Mouse (Mus musculus) bone marrow macrophage, adult 2 months (primary cell): ENCODE results near the gene Gm5460. TPM values are rescaled to one million over a fixed set of nuclear protein-coding genes. Genes with fewer than 3 reads are reported as not detected.

Source experiments
- H3K27ac ChIP-seq: 2 replicates; pipeline ENCODE4 v1.5.1; 2012; ENCODE audit warnings: low read depth, low read length; ENCODE audit not compliant: insufficient read depth
- H3K4me1 ChIP-seq: 2 replicates; pipeline ENCODE4 v1.6.1; 2012; ENCODE audit warnings: low read length; ENCODE audit not compliant: control insufficient read depth, insufficient read depth
- H3K4me3 ChIP-seq: 2 replicates; pipeline ENCODE4 v1.5.1; 2012; ENCODE audit warnings: mild to moderate bottlenecking, low read length, moderate library complexity; ENCODE audit not compliant: insufficient read depth
- CTCF ChIP-seq: IDR thresholded peaks from 2 replicates; pipeline ENCODE4 v1.5.1; 2012; ENCODE audit warnings: low read depth, mild to moderate bottlenecking, low read length, moderate library complexity
- POLR2A ChIP-seq: IDR thresholded peaks from 2 replicates; pipeline ENCODE4 v1.6.1; 2012; ENCODE audit warnings: mild to moderate bottlenecking, low read depth, low read length, borderline replicate concordance
- polyA plus RNA-seq: library from polyadenylated mRNA; stranded (reverse); fragments of >200 nt; gene quantifications from 2 replicates; pipeline ENCODE4 v1.2.4, GENCODE M21; 2012; ENCODE audit not compliant: missing spikeins, insufficient read depth, insufficient read length

Gm5460 gene
- polyA plus RNA-seq, 1 experiment = not detected

- H3K4me1 ChIP-seq = no peaks in the 10 kb centered on the region
- no peak overlapping the region for H3K4me3 ChIP-seq
- TF ChIP-seq CTCF (no peak), POLR2A (no peak)
- H3K27ac ChIP-seq = no peak overlapping the region
These were observed 16.5 kb upstream of the Gm5460 start for GRCm38 (mm10) chr14:34000076-34000475.

- no peak for TF ChIP-seq POLR2A
- Histone ChIP-seq H3K4me3 (no peak overlapping the region), H3K27ac (no peak overlapping the region), H3K4me1 (no peaks in the 10 kb centered on the region)
These were observed 15.1 kb upstream of the Gm5460 start for GRCm38 (mm10) chr14:34001445-34001844.

- H3K4me3 ChIP-seq = no peak overlapping the region
- no peak for TF ChIP-seq CTCF
- no peak for TF ChIP-seq POLR2A
- H3K4me1 ChIP-seq = no peaks in the 10 kb centered on the region
- H3K27ac ChIP-seq = no peak overlapping the region
These were observed 14.2 kb upstream of the Gm5460 start for GRCm38 (mm10) chr14:34002358-34002757.

GRCm38 (mm10) chr14:34015063-34015462 lies 1.5 kb upstream of the Gm5460 start, which contains the start of gene Gm30083:
Gene Gm30083 (minus strand): TSS chr14:34015182.
- no peaks in the 10 kb centered on the region for H3K4me1 ChIP-seq
- H3K27ac ChIP-seq = no peak within 1 kb of the TSS
- no peak within 1 kb of the TSS for H3K4me3 ChIP-seq
- no peak for TF ChIP-seq CTCF
- TF ChIP-seq POLR2A = no peak

- H3K4me3 ChIP-seq = no peak overlapping the region
- H3K27ac ChIP-seq = no peak overlapping the region
- TF ChIP-seq POLR2A (no peak), CTCF (no peak)
- no peaks in the 10 kb centered on the region for H3K4me1 ChIP-seq
These were observed 380 bp downstream of the Gm5460 start for GRCm38 (mm10) chr14:34016938-34017337.

- Histone ChIP-seq H3K4me1 (no peaks in the 10 kb centered on the region), H3K4me3 (no peak overlapping the region), H3K27ac (no peak overlapping the region)
- no peak for TF ChIP-seq POLR2A
- TF ChIP-seq CTCF = no peak
These were observed 10.2 kb downstream of the Gm5460 start for GRCm38 (mm10) chr14:34026710-34027109.

DNA sequence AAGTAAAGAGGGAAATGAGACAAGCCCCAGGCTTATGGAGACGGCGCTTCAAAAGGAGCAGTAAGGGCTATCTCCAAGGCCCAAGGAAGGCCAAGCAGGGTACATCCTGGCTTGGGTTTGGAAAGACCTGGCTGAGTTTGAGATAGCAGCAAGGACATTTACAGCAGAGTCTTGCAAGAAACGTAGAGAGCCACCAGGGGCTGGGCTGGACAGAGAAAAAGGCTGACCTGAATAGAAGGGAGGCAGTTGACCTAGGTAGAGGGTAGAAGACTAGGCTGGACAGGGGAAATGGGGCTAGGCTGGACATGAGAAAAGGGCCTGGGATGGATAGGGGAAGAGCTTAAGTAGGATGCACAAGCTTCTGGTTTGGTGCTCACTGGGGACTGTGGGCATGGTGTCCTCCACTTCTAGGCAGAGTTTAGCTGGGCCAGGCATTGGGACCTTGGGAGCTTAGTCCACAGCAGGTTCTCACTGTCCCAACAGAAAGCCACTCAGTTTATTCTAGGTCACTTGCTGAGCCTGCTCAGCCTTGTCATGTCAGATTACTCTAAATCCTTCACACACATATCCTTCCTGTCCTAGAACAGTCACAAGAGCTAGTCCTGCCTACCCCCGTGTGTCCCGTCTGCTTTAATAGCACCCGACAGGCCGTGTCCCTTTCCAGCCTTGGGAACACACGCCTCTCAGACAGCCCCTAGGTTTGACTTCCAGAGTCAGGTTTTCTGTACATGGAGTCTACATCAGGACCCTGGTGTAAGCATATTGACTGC lies 17.5 kb downstream of the Gm5460 start:
- Histone ChIP-seq H3K4me1 (no peaks in the 10 kb centered on the region), H3K4me3 (no peak overlapping the region), H3K27ac (no peak overlapping the region)
- TF ChIP-seq CTCF (no peak), POLR2A (no peak)

DNA sequence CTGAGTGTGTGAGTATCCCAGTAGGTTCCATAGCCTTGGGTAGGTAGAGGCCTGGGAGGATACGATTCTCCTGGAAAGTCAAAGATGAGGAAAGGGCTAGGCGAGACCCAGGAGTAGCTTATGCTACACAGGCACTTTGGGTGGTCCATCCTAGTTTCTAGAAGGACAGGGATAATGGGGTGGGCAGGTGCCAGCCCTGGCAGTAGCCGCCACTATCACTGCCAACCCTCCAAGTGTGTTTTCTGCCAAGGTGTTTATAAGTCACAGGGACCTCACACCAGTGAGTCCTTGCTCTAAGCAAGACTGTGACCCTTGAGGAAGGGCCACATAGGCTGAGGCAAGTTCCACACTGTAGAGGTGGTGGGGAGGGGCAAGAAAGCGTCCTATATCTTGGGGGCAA lies 24.7 kb downstream of the Gm5460 start:
- H3K4me1 ChIP-seq = no peaks in the 10 kb centered on the region
- H3K27ac ChIP-seq = no peak overlapping the region
- no peak for TF ChIP-seq CTCF
- no peak for TF ChIP-seq POLR2A
- H3K4me3 ChIP-seq = no peak overlapping the region

DNA sequence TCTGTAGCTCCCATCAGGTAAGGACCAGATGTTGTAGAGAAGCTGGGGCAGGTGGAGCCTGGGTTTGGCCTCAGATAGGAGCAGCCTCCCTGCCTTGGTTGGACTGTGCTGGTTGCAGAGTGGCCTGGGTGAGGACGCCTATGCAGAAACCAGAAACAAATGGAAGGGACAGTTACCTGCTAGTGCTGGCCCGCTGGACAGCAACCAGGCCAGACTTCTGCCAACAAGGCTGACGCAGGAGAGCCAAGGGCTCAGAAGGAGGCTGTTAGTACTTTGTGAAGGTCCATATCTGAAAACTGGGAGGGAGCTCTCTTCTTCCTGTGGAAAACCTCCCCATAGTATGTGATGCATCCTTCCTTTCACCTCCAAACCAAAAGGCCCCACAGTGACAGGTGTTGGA lies 26.8 kb downstream of the Gm5460 start:
- H3K4me3 ChIP-seq = no peak overlapping the region
- H3K4me1 ChIP-seq = no peaks in the 10 kb centered on the region
- TF ChIP-seq POLR2A (no peak), CTCF (no peak)
- no peak overlapping the region for H3K27ac ChIP-seq

DNA sequence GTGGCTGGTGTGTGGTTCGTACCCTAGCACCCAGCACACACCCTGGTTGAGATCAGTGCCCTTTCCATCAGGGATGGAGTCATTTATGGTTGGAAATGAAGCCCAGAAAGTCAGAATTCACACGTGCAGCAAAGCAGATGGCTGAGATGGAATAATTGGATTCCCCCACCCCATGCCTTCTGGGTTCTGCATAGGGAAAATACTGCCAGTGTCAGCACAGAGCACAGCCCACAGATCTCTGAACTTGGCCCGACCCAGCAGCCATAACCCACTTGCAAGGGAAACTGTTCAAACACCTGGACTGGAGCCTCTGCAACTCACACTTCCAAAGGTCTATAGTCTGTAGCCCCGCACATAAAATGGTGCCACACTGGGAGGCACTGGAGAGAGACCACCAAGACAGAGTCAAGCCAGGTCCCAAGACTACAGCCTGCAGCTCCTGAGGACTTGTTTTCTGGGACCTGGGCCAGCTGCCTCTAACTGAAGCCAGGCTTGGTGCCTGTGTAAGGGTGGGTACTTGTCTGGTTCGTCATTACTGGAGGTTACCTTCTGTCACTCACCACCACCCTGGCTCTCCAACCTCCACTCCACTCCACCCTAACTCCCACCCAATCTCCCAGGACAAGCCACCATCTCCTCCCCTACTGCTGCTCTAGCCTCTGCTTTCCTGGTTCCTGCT lies 33.7 kb downstream of the Gm5460 start:
- TF ChIP-seq CTCF = no peak
- no peak for TF ChIP-seq POLR2A
- H3K4me3 ChIP-seq = no peak overlapping the region
- H3K4me1 ChIP-seq = no peaks in the 10 kb centered on the region
- no peak overlapping the region for H3K27ac ChIP-seq
